In genomic region chr10:21085044-21085443, GRCm38 (mm10) we compare ENCODE assay signal across 24 mouse cellular contexts.
"Had no signal": no experiment of that assay in that cellular context is flagged by ENCODE, and none has a peak within 500 bp of the region (broad histone marks: within the 10 kb centered on the region; RNA-seq: fewer than 3 reads in every experiment).

No protein-coding gene starts in this region.

- H3K4me1 ChIP-seq: heart, embryonic 10.5 days; heart, embryonic 12.5 days; intestine, embryonic 15.5 days; limb, embryonic 15.5 days had no signal

- H3K4me3 ChIP-seq: gastrocnemius, adult 2 months; heart, embryonic 10.5 days; heart, embryonic 12.5 days; hindbrain, embryonic 10.5 days; hindbrain, embryonic 13.5 days; hindbrain, embryonic 15.5 days; intestine, embryonic 15.5 days; layer of hippocampus, adult 2 months; left cerebral cortex, adult 2 months; limb, embryonic 13.5 days; limb, embryonic 15.5 days had no signal

- H3K36me3 ChIP-seq: heart, embryonic 10.5 days; heart, embryonic 12.5 days; hindbrain, embryonic 10.5 days; hindbrain, embryonic 15.5 days; intestine, embryonic 15.5 days; limb, embryonic 13.5 days; limb, embryonic 15.5 days had no signal

- H3K27ac ChIP-seq: gastrocnemius, adult 2 months; heart, embryonic 10.5 days; hindbrain, embryonic 10.5 days; hindbrain, embryonic 13.5 days; intestine, embryonic 15.5 days; layer of hippocampus, adult 2 months; left cerebral cortex, adult 2 months; limb, embryonic 13.5 days; limb, embryonic 15.5 days had no signal

- H3K9ac ChIP-seq: heart, embryonic 12.5 days; hindbrain, embryonic 13.5 days; hindbrain, embryonic 15.5 days; intestine, embryonic 15.5 days; limb, embryonic 13.5 days; limb, embryonic 15.5 days had no signal

- H3K4me2 ChIP-seq: heart, embryonic 12.5 days; hindbrain, embryonic 13.5 days; hindbrain, embryonic 15.5 days; intestine, embryonic 15.5 days; limb, embryonic 13.5 days; limb, embryonic 15.5 days had no signal

- H3K9me3 ChIP-seq: heart, embryonic 10.5 days; heart, embryonic 12.5 days; hindbrain, embryonic 10.5 days; hindbrain, embryonic 13.5 days; hindbrain, embryonic 15.5 days; intestine, embryonic 15.5 days; limb, embryonic 13.5 days; limb, embryonic 15.5 days had no signal

- DNase-seq: gastrocnemius, adult 2 months; gastrocnemius, postnatal 10 days; gastrocnemius, postnatal 25 days; heart, adult 18-20 months; heart, postnatal 10 days; heart, postnatal 4 days; kidney, adult 18-20 months; kidney, adult 8-10 months; kidney, postnatal 10 days; kidney, postnatal 25 days; kidney, postnatal 4 days; left cerebral cortex, postnatal 4 days had no signal

- H3K27me3 ChIP-seq: heart, embryonic 12.5 days; hindbrain, embryonic 15.5 days; intestine, embryonic 15.5 days; limb, embryonic 13.5 days; limb, embryonic 15.5 days had no signal

- ATAC-seq: inflammation-experienced regulatory T-cells, adult 6 months; intestine, embryonic 15.5 days; intestine, postnatal 0 days had no signal
